Mouse (Mus musculus) cerebellum, adult 18-20 months (tissue): ENCODE measurements around the gene Reck.

Experiments used
- DNase-seq, 2 experiments: peaks; one replicate each; pipeline ENCODE4 v3.0.0; 2021

Gene Reck

DNA sequence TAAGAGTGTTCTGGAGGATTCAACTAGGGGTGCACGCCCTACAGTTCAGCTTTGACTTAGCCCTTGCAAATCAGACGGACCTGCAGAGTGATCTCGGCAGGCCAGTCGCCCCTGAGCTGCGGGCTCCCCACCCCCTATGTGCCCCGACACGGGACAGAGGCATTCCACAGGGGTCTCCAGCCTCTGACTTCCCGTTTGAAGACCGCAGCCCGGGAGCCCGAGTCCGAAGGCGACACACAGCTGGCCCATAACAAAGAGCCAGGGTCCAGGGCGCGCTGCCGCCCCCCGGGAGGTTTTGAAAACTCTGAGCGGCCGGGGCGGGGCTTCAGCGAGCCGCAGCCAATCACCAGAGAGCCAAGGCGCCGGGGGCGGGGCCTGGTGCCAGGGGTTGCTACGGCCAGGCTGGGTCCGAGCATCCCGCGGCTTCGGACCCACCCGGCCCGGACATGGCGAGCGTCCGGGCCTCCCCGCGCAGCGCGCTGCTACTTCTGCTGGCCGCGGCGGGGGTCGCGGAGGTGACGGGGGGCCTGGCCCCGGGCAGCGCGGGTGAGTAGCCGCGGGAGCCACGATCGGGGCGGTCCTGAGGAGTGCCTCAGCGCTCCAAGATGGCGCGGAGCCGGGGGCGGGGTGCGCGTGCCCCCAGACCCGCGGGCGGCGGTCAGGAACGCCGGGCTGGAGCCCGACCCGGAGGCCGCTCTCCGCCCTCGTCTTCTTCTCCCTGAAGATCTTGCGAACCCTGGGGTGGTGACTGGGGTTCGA, at the start of gene Reck:
TSS of gene Reck (plus strand) at position 371 of the 759 bp plus-strand sequence.
- DNase-seq: peak; percentile 77 to 87

DNA sequence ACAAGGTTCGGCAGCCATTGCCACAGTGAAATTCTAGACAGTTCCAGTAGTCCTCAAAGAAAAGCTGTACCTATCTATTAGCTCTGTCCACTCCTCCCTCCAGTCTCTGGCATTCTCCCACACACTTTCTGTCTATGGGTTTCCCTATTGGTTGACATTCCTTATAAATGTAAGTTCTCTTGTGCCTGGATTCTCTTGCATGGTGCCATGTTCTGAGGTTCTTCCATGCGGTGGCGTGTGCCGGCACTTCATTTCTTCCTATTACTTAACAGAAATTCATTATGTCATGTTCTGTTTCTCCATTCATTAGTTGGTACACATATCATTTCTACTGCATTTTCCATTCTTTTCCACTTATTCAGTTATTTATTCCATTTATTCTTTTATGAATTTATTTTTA, 46.5 kb upstream of the Reck start:
- DNase-seq: no peak

DNA sequence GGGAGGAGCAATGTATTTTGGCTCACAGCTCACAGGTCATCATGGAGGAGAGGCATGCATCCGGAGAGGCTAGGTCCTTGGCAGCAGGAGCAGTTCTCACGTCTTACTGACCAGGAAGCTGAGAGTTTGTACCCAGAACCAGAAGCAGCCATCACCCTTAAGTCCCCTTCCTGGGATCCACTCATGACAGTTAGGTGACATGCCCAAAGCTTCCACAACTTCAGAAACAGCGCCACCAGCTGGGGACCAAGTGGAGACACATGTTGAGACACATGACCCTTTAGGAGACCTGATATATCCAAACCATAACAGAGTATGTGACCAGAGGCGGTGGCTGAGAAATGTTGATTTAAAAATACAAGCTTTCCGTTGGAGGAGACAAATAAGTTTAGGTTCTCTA, 43.3 kb upstream of the Reck start:
- DNase-seq: no peak

DNA sequence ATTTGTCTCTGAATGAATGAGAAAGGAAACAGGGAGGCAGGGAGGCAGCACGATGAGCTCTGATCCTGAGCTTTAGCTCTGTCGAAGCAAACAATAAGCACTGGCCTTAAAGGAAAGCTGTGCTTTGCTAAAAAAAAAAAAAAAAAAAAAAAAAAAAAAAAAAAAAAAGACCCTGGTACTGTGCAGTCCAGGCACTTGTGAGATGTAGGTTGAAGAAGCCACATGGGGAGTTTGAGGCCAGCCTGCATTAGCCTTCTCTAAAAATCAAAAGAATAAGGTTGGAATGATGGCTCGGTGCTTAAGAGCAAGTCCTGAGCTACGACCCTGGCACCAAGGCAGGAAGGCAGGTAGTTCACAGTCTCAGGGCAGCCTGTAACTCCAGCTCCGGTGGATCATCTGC, 41.6 kb upstream of the Reck start:
- no peak for DNase-seq

DNA sequence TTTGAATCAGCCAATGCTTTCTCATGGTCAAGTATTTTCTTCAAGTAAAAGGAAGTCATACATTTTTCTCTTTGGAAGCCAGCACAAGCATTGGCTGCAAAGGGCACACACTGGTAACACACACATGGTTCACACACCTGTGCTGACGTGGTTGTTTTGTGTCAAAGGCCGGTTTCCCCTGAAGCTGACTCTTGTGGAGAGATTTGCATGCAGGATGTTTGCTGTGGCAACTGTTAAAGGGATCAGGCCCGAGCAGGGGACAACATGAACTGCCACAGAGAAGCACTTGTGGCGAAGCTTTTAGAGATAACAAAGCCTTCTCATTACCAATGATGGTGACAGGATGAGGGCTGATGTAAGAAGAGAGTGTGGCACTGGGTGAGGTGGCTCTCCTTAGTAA, 40.6 kb upstream of the Reck start:
- no peak for DNase-seq

DNA sequence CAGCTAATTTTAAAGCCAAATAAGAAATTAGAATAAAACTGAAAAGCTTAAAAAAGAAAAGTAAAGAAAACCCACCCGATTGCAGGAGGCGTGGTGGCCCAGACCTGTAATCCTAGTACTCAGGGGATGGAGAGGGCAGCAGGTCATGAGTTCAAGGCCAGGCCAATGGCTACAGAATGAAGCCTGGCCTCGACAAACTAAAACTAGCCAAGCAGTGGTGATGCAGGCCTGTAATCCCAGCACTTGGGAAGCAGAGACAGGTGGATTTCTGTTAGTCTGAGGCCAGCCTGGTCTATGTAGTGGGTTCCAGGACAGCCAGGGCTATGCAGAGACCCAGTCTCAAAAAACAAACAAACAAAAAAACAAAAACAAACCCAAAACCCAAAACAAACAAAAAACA, 37.0 kb upstream of the Reck start:
- no peak for DNase-seq

DNA sequence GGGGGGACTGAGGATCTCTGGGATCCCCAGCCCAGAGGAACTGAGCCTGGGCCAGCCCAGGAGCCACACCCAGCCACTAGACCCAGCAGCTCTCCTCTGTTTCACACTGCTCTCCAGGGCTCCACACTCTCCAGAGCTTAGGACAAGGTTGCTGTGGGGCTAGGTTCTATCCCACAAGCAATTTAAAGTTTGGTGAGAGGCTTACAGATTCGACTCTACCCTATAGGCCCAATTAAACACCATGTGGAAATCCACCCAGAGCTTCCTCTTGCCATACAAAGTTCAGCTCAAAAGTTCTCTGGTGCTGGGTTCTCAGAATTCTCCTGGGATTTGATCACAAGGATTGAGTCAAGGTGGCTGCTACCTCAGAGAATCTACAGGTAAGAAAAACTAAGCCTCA, 35.2 kb upstream of the Reck start, which contains the start of gene Olfr157:
TSS of gene Olfr157 (minus strand) at position 101 of the 400 bp plus-strand sequence.
- DNase-seq: no peak

DNA sequence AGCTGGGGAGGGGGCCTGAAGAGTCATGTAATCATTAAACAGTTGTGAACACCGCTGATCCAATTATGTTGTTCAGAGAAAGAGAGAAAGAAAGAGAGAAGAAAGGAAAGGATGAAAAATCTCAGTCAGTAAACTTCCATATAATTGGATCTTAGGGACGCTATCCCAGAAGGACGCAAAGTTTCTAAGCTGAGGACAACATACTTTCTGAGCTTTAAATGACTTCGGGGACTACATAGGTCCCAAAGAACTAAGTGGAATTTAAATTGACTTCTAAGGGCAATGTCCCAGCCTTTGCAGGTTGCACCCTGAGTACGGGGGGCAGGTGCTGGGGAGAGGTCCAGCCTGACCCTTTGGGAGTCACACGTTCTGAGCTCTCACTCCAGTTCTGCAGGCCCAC, 24.1 kb upstream of the Reck start, which contains the start of gene Olfr155:
TSS of gene Olfr155 (plus strand) at position 301 of the 400 bp plus-strand sequence.
- no peak for DNase-seq

DNA sequence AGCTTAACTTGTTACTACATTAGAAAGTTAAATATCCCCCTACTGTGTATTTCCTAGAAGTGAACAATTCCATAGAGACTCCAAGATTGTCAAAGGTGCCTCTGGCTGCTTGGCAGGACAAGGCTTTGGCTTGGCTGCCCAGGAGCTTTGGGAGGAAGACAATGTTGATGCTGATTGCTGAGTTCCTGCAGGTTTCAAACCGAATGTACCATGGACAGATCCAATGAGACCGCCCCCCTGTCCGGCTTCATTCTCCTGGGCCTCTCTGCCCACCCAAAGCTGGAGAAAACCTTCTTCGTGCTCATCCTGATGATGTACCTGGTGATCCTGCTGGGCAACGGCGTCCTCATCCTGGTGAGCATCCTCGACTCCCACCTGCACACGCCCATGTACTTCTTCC, 21.2 kb upstream of the Reck start:
- DNase-seq: no peak

DNA sequence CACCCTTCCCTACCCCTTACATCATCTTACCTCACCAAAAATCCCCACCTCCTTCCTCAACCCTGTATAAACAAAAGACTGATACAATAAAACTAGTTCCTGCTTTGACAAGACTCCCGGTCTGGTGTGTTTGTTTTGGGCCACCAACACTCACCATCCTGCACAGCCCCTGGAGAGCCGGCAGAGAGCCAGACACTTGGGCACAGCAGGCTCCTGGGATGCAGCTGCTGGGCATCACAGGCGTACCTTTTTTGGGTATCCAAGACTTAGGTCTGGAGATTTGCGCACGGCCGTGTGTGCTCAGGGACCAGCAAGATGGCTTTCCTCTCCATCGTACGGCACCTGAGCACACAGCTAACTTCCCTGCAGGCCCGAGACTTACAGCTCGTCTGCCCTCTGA, 15.4 kb upstream of the Reck start:
- DNase-seq: no peak

DNA sequence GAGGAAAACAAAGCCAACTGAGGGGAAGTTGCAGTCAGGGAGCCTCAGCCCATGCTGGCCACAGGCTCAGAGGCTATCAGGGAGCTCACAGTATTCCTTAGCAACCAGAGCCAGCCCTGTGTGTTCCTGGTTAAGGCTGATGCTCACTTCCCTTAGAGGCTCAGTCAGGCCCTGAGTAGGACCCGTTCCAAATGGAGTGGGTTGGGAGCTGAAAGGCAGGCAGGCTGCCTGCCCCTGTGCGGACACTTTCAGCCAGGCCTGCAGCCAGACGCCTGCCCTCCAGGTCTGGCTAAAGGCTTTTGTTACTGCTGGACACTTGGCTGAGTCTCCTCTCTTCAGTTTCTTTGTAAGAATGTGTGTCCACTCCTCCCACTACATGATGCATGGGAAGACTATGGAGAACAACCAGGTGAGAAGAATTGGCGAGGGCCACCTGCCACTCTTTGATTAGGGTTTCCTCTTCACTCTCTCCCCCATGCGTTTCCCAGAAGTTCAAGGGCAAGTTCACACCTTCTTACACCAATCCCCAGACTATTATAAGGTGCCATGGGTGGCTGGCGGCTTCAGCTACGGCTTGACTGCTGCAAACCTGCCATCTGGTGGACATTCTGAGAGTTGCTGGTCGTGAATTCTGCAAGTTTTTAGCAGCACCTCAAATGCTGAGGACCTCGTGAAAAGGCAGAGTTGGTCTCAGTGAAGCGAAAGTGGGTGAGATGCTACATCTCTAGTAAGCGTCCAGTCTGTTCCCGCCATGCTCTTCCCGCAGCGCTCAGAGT, 14.4 kb upstream of the Reck start:
- peak; percentile 65 to 71 for DNase-seq

DNA sequence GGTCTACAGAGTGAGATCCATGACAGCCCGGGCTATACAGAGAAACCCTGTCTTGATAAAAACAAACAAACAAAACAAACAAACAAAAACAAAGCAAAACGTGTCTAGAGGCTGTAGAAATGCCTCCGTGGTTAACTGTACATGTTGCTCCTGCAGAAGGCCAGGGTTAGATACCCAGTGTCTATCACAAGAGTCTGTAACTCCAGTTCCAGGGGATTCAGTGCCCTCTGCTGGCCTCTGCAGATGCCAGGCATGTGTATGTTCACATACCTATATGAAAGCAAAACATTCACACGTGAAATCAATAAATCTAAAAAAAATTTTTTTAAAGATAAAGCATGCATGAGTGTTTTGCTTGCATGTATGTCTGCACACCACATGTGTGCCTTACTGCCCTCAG, 12.0 kb upstream of the Reck start:
- DNase-seq: no peak

DNA sequence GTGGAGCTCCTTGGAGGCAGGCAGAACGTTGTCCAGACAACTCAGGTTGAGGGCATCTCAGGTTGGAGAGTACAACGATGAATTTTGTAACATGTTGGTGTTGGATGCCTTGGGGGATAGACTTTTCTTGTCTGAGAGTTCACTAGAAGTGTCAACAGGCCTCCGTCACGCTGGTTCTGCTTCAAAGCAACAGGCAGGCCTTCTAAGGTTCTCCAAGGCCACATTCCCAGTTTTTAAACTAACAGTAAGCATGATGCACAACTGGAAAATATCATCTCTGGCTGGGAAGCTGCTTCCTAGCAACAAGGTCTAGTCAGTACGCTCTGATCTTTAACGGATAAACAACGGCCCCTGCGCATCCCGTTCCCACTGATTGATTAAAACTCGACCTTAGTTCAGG, 5.5 kb upstream of the Reck start:
- DNase-seq: no peak

DNA sequence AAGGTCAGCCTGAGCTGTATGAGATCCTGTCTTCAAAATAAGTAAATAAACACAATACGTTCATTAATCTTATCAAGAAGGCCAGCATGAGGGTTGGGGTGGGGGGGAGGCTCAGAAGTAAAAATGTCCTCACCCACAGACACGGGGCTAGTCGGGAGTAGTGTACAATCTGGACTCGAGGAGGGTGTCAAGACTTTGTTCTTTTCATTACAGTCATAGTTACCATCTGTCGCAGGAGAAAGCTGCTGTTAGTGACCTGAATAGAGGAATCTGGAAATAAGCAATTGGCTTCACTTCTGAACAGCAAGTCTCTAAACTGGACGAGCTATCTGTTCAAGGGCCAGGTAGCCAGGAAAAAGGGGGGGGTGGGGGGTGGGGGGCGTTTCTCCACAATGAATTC, 829 bp upstream of the Reck start:
- no peak for DNase-seq

DNA sequence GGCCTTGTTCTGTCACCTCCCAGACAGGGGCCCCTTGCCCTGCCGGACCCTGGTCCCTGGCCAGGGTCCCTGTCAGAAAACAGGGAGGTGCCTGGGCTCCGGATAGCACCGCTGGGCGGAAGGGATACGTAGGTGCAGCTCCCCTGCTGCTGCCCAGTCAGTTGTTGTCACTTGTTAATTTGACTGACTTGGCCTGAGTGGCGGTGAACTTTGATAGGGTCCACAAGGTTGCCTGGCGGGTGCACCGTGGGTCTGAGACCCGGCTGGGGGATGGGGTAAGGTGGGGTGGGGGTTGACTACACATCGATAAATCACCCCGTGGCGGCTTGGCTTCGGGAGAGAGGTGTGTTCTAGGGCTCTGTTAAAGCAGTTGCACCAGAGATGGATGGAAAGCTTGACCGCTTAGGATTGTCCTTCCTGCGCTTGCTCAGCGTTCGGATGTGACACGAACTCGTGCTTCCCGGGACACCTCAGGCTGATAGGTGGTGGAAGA, 635 bp downstream of the Reck start:
- peak; percentile 38 to 41 for DNase-seq

DNA sequence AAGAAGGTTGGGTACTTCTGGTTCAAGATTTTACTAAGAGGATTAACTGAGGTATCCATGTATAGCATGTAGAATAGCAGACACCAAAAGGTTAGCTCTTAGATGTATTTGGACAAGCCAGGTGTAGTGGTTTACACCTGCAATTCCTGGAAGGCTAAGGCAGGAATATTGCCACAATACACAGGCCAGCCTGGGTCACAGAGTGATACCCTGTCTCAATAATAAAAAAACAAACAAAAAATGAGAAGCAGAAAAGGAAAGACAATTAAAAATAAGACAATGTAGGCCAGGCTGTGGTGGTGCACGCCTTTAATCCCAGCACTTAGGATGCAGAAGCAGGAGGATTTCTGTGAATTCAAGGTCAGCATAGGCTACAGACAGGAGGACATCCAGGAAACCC, 1.9 kb downstream of the Reck start:
- DNase-seq: no peak

DNA sequence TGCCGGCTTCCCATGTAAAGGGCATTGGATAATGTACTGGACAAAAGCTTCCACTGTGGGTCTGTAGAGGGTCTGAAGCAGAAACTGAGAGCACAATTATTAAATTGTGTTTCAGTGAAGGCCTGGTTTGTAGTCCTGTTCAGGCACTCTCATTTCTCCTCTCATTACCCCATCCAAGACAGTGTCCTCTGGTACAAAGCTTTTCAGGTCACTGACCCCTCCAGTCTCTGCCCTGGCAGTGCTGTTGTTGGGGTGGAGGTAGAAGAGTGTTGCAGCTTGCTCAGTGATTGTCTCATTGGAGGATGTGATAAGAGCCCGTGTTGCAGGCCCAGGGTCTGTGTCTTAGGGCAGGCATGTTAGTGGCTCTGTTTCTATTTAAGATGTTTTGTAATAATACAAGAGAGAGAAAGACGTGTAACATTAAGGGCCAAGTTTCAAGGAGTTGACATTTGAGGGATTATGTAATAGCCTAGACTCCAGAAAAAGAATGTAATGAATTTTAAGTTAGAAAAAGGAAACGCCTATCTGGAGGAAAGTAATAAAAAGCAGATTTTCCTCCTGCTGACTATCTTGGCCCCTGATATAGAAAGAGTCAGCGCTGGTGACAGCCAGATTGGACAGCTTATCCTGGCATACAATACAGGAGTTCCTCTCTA, 2.9 kb downstream of the Reck start:
- no peak for DNase-seq

DNA sequence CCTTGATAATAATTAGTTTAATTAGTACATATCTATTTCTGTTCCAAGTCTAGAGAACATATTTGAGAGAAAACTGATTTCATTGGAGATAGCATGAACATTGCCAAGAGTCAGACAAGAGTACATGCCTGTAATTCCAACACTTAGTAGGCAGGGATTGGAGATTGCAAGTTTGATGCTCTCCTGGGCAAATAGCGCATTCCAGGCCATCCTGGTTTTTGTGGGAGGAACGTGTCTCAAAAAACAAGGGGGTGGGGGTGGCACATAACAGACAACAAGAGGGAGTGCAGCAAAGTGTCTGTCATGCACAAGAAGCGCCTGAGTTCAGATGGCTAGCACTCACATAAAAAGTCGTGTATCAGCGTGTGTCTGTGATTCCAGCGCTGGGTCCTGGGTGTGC, 4.2 kb downstream of the Reck start:
- DNase-seq: no peak

DNA sequence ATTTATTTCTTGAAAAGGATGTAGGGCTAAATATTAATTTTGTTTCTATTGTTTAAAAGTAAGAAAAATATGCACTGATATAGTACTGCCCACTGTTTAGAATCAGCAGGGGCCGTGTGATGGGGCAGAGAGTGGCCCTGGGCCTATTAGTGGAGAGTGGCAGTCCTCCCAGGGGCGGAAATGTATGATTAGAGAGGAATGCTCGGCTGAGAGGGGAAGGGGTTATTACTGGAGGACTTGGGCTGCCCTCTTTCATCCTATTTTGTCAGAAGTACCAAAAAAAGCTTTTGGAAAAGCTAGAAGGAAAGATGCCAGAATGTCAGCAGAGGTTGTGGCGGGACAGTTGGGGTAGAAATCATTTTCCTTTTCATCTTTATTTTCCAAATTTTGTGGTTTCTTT, 8.9 kb downstream of the Reck start:
- no peak for DNase-seq

DNA sequence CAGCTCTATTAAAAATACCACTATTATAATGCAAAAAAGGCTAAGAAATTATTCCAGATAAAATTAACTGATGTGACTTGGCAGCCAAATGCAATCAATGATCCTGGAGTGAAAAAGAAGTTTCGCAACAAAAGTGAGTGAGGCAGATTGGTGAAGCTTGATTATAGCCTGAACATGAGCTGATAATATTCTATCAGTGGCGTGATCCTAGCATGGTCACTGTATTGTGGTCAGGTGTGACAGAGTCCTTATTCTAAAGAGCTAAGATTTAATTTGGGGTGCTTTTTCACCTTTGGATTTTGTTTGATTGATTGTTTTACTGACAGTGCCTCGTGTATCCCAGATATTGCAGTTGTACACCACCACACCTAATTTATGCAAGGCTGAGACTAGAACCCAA, 15.9 kb downstream of the Reck start:
- DNase-seq: no peak

DNA sequence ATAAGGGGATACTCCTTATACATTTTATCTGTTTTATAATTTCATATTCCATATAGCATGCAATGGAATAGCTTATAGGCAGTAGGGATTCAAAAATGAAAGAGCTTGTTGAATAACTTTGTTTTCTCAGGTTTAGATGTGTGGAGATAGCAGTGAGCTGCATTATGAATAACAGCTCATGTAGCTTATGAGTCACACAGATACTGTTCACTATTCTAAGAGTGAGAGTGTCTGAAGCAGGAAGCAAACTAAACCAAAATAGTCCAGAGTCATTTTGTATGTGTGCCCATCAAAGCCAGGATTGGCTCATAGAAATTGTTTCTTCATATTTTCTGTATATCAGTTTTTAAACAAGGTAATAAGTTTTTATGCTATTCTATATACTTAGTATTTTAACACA, 21.9 kb downstream of the Reck start:
- DNase-seq: no peak

DNA sequence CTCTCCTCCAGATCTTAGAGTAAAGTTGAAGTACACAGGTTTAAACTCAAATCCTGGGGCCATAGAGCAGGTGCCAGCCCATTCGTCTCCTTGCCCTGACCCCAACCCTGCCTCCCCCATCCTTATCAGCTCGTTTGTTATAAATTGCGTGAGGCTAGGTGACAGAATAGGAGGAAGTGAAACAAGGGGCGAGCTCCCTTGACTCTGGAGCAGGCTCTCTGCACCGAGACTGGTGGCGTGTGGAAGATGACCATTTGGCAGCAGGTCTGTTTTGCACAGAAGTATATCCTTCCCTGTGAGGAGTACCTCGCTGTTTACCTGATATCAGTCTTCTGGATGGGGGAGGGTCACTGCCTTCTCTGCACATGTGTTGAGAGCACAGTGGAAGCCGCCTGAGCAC, 23.9 kb downstream of the Reck start:
- DNase-seq: no peak

DNA sequence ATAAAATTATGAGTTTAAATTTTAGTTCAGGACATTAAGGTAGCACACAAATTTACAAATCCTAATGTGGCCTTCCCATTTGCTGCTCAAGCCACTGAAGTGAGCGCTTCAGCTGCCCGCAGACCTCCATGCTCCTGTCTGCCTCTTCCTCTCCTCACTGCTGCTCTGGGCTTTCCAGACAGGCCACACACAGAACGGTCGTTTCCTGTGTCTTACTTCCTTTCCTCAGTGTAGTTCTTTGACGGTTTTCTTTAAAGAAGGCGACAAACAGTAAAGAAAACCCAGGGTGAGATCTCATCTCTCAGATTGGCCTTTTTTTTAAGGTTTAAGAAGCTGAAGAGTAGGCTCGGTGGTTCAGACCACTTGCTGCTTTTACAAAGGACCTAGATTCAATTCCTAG, 28.4 kb downstream of the Reck start:
- no peak for DNase-seq

DNA sequence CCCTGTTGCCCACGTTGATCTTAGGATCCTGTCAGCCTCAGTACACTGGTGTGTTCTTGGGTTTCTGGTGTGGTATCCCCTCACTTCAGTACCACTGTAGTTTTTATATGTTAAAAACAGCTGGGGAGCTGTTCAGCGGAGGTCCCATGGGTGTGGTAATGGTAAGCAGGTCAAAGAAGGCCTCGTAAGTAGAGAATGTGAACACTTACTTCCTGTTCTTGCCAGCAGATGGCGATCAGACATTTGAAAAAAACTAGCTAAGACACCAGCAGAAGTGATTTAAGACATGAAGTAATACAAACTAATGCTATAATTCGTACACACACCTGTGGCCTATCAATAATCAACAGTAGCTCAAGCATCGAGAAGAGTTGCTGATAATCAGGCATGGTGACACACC, 31.1 kb downstream of the Reck start:
- DNase-seq: peak; percentile 28 to 44
